Mouse (Mus musculus) stomach, embryonic 15.5 days (tissue): ENCODE results near the gene Irs2. TPM values are rescaled to one million over a fixed set of nuclear protein-coding genes. Genes with fewer than 3 reads are reported as not detected.

ENCODE experiments used
- ATAC-seq: fragments of 200-750 bp; cut with Nextera tagmentation; 2 replicates; pipeline ENCODE4 v1.8.0; 2017; ENCODE audit warnings: low read depth, moderate number of reproducible peaks, moderate TSS enrichment; ENCODE audit not compliant: insufficient read depth, low FRiP score
- H3K27ac ChIP-seq: fragments of 300-500 bp; sonication (generic); 2 replicates; pipeline ENCODE4 v1.5.1; 2015; ENCODE audit warnings: mild to moderate bottlenecking, inconsistent platforms
- H3K27me3 ChIP-seq: fragments of 300-500 bp; sonication (generic); replicated peaks from 2 replicates; pipeline ENCODE4 v1.6.1; 2015; ENCODE audit warnings: inconsistent platforms
- H3K36me3 ChIP-seq: fragments of 300-500 bp; sonication (generic); 2 replicates; pipeline ENCODE4 v1.6.1; 2015; ENCODE audit warnings: inconsistent platforms
- H3K4me1 ChIP-seq: fragments of 300-500 bp; sonication (generic); 2 replicates; pipeline ENCODE4 v1.6.1; 2015; ENCODE audit warnings: inconsistent platforms
- H3K4me2 ChIP-seq: fragments of 300-500 bp; sonication (generic); 2 replicates; pipeline ENCODE4 v1.6.1; 2015; ENCODE audit warnings: mild to moderate bottlenecking, inconsistent platforms
- H3K4me3 ChIP-seq: fragments of 300-500 bp; sonication (generic); replicated peaks from 2 replicates; pipeline ENCODE4 v1.5.1; 2015; ENCODE audit warnings: inconsistent platforms
- H3K9ac ChIP-seq: fragments of 300-500 bp; sonication (generic); 2 replicates; pipeline ENCODE4 v1.6.1; 2015; ENCODE audit warnings: inconsistent platforms
- H3K9me3 ChIP-seq: fragments of 300-500 bp; sonication (generic); 2 replicates; pipeline ENCODE4 v1.6.1; 2016; ENCODE audit warnings: inconsistent platforms
- WGBS: fragments of 180-500 bp; shearing (Covaris S2); methylation state at CpG from one replicate; pipeline ENCODE4 v1.1.7; 2015; 5-methylcytosine and 5-hydroxymethylcytosine counted together
- polyA plus RNA-seq: library from polyadenylated mRNA; unstranded; fragments of >200 nt; fragmentation: Nextera tagmentation; extraction: Ambion mirVana; gene quantifications from 2 replicates; pipeline ENCODE4 v1.2.1, GENCODE M21; 2015

The Irs2 gene
- polyA plus RNA-seq, 1 experiment from 2014 or later, result 7.2 TPM

- Histone ChIP-seq H3K4me1 (peaks cover 41% of the 10 kb centered on the region), H3K9me3 (no peaks in the 10 kb centered on the region), H3K36me3 (no peaks in the 10 kb centered on the region), H3K4me2 (peak overlapping the region; percentile 93), H3K4me3 (peak overlapping the region; percentile 74), H3K27ac (peak overlapping the region; percentile 99), H3K9ac (peak overlapping the region; percentile 73), H3K27me3 (no peaks in the 10 kb centered on the region)
- under 1% methylated on average over 88 of the region's 88 CpGs for WGBS
- no peak for ATAC-seq
Measured at GRCm38 (mm10) chr8:11007581-11008378, 478 bp downstream of the Irs2 start.

GRCm38 (mm10) chr8:11007001-11007580 lies 1.2 kb downstream of the Irs2 start:
- Histone ChIP-seq H3K27ac (peak overlapping the region; percentile 99), H3K36me3 (no peaks in the 10 kb centered on the region), H3K9me3 (no peaks in the 10 kb centered on the region), H3K9ac (peak overlapping the region; percentile 73), H3K4me1 (peaks cover 48% of the 10 kb centered on the region), H3K4me2 (peak overlapping the region; percentile 93), H3K4me3 (peak overlapping the region; percentile 74), H3K27me3 (no peaks in the 10 kb centered on the region)
- under 1% methylated on average over 56 of the region's 56 CpGs for WGBS
- ATAC-seq, result peak; percentile 44

GRCm38 (mm10) chr8:11006276-11006630 lies 2.0 kb downstream of the Irs2 start:
- 0 out of 2 replicates have a peak overlapping the region, but pooled peaks have one; percentile 21 for H3K9ac ChIP-seq
- no peaks in the 10 kb centered on the region for H3K9me3 ChIP-seq
- H3K27me3 ChIP-seq, result no peaks in the 10 kb centered on the region
- WGBS, result 90% methylated on average over 9 of the region's 9 CpGs
- H3K27ac ChIP-seq, result no peak overlapping the region
- no peaks in the 10 kb centered on the region for H3K36me3 ChIP-seq
- no peak for ATAC-seq
- peak overlapping the region; percentile 74 for H3K4me3 ChIP-seq
- peak overlapping the region; percentile 93 for H3K4me2 ChIP-seq
- H3K4me1 ChIP-seq, result peaks cover 56% of the 10 kb centered on the region

- WGBS, result 85% methylated on average over 26 of the region's 26 CpGs
- Histone ChIP-seq H3K27ac (no peak overlapping the region), H3K4me1 (peaks cover 61% of the 10 kb centered on the region), H3K9ac (no peak overlapping the region), H3K9me3 (no peaks in the 10 kb centered on the region), H3K27me3 (no peaks in the 10 kb centered on the region), H3K36me3 (no peaks in the 10 kb centered on the region), H3K4me2 (peak overlapping the region; percentile 93), H3K4me3 (peak overlapping the region; percentile 74)
- no peak for ATAC-seq
Measured at GRCm38 (mm10) chr8:11005460-11006275, 2.6 kb downstream of the Irs2 start.

GRCm38 (mm10) chr8:11004781-11005459 lies 3.3 kb downstream of the Irs2 start:
- Histone ChIP-seq H3K4me2 (peak overlapping the region; percentile 93), H3K4me3 (peak overlapping the region; percentile 74), H3K4me1 (peaks cover 67% of the 10 kb centered on the region), H3K27ac (no peak overlapping the region), H3K9me3 (no peaks in the 10 kb centered on the region), H3K36me3 (no peaks in the 10 kb centered on the region), H3K27me3 (no peaks in the 10 kb centered on the region), H3K9ac (no peak overlapping the region)
- 80% methylated on average over 22 of the region's 22 CpGs for WGBS
- no peak for ATAC-seq

GRCm38 (mm10) chr8:11003917-11004470 lies 4.3 kb downstream of the Irs2 start:
- WGBS, result 32% methylated on average over 7 of the region's 7 CpGs
- H3K27ac ChIP-seq, result no peak overlapping the region
- peak overlapping the region; percentile 74 for H3K4me3 ChIP-seq
- ATAC-seq, result no peak
- no peaks in the 10 kb centered on the region for H3K9me3 ChIP-seq
- peak overlapping the region; percentile 93 for H3K4me2 ChIP-seq
- H3K36me3 ChIP-seq, result no peaks in the 10 kb centered on the region
- H3K27me3 ChIP-seq, result no peaks in the 10 kb centered on the region
- H3K9ac ChIP-seq, result peak overlapping the region; percentile 16; the same call in 1 of the 2 replicates
- H3K4me1 ChIP-seq, result peaks cover 71% of the 10 kb centered on the region

- H3K9ac ChIP-seq, result peak overlapping the region; percentile 19; the same call in 1 of the 2 replicates
- no peaks in the 10 kb centered on the region for H3K27me3 ChIP-seq
- H3K36me3 ChIP-seq, result peaks cover 4% of the 10 kb centered on the region; the same call in 1 of the 2 replicates
- H3K27ac ChIP-seq, result peak overlapping the region; percentile 57
- H3K4me1 ChIP-seq, result peaks cover 72% of the 10 kb centered on the region
- no peak for ATAC-seq
- WGBS, result 25% methylated on average over 6 of the region's 6 CpGs
- peak overlapping the region; percentile 93 for H3K4me2 ChIP-seq
- H3K9me3 ChIP-seq, result no peaks in the 10 kb centered on the region
- H3K4me3 ChIP-seq, result peak overlapping the region; percentile 74
Measured at GRCm38 (mm10) chr8:11003253-11003652, 5.0 kb downstream of the Irs2 start.

GRCm38 (mm10) chr8:11002816-11003215 lies 5.4 kb downstream of the Irs2 start:
- Histone ChIP-seq H3K27ac (peak overlapping the region; percentile 57), H3K4me1 (peaks cover 74% of the 10 kb centered on the region), H3K36me3 (peaks cover 7% of the 10 kb centered on the region; the same call in 1 of the 2 replicates), H3K9ac (peak overlapping the region; percentile 19; the same call in 1 of the 2 replicates), H3K4me2 (peak overlapping the region; percentile 93), H3K4me3 (peak overlapping the region; percentile 74), H3K27me3 (no peaks in the 10 kb centered on the region), H3K9me3 (no peaks in the 10 kb centered on the region)
- WGBS, result 30% methylated on average over 6 of the region's 6 CpGs
- no peak for ATAC-seq

GRCm38 (mm10) chr8:11001062-11001549 lies 7.2 kb downstream of the Irs2 start:
- Histone ChIP-seq H3K27ac (peak overlapping the region; percentile 21; the same call in 1 of the 2 replicates), H3K4me3 (peak overlapping the region; percentile 2; the same call in 1 of the 2 replicates), H3K4me1 (peaks cover 80% of the 10 kb centered on the region), H3K36me3 (peaks cover 7% of the 10 kb centered on the region; the same call in 1 of the 2 replicates), H3K4me2 (peak overlapping the region; percentile 93), H3K27me3 (no peaks in the 10 kb centered on the region), H3K9me3 (no peaks in the 10 kb centered on the region), H3K9ac (no peak overlapping the region)
- ATAC-seq, result peak; percentile 12; the same call in 1 of the 2 replicates
- WGBS, result 5% methylated on average over 6 of the region's 6 CpGs

GRCm38 (mm10) chr8:10999538-10999937 lies 8.7 kb downstream of the Irs2 start:
- Histone ChIP-seq H3K36me3 (peaks cover 7% of the 10 kb centered on the region; the same call in 1 of the 2 replicates), H3K4me1 (peaks cover 78% of the 10 kb centered on the region), H3K4me3 (no peak overlapping the region), H3K27ac (no peak overlapping the region), H3K9me3 (no peaks in the 10 kb centered on the region), H3K4me2 (no peak overlapping the region), H3K9ac (no peak overlapping the region), H3K27me3 (no peaks in the 10 kb centered on the region)
- ATAC-seq, result no peak
- WGBS, result 70% methylated on average over 4 of the region's 4 CpGs

GRCm38 (mm10) chr8:10996247-10996646 lies 12.0 kb downstream of the Irs2 start:
- 78% methylated on average over 2 of the region's 2 CpGs for WGBS
- Histone ChIP-seq H3K4me1 (peaks cover 67% of the 10 kb centered on the region), H3K9ac (no peak overlapping the region)

More at GRCm38 (mm10) chr8:10996247-10996646, 12.0 kb downstream of the Irs2 start:
- no peak for ATAC-seq
- H3K27ac ChIP-seq, result no peak overlapping the region
- H3K4me3 ChIP-seq, result no peak overlapping the region
- peaks cover 7% of the 10 kb centered on the region; the same call in 1 of the 2 replicates for H3K36me3 ChIP-seq
- H3K4me2 ChIP-seq, result no peak overlapping the region
- H3K27me3 ChIP-seq, result no peaks in the 10 kb centered on the region
- H3K9me3 ChIP-seq, result no peaks in the 10 kb centered on the region
